Mouse (Mus musculus): Measurements from ENCODE around the gene Rplp0.
"Not testable (repeated sequence)": the region's sequence is repeated elsewhere in the genome, so short reads cannot be mapped to it uniquely, and the experiment has no call there.

Rplp0 gene

DNA sequence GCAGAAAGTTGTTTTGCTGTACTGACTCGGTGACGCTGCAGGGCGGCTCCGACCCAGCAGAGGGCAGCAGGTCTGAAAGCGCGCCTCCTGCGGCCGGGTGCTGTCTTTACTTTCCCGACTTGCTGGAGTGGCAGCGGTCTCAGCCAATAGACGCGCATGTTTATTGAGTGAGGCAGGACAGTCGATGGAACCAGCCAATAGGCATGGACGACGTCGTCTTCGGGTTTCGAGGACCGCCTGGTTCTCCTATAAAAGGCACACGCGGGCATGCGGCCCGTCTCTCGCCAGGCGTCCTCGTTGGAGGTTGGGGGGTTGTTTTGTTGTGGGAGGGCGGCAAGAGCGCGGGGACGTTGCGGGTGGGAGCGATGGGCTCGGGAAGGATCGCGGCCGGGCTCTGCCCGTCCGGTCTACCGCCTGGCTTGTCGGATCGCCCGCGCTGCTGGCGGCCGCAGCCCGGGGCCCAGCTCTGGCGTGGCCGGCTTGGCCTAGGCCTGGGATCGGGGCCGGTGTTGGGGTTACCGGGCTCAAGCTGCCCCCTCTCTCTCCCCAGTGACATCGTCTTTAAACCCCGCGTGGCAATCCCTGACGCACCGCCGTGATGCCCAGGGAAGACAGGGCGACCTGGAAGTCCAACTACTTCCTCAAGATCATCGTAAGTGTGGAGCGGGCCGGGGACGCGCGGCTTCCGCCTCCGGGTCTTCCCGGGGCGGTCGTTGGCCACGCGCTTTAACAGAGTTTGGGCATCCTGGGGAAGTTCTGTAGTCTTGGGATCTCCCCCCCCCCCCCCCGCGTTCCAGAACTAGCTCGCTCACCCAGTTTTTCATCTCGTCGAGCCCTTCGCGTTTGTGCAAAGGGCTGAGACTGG lies at the start of gene Rplp0:
TSS of gene Rplp0 (plus strand) at position 231 of the 865 bp plus-strand sequence.
- peak; percentile 98 for DNase-seq (ENCODE audit: inconsistent ontology term)

DNA sequence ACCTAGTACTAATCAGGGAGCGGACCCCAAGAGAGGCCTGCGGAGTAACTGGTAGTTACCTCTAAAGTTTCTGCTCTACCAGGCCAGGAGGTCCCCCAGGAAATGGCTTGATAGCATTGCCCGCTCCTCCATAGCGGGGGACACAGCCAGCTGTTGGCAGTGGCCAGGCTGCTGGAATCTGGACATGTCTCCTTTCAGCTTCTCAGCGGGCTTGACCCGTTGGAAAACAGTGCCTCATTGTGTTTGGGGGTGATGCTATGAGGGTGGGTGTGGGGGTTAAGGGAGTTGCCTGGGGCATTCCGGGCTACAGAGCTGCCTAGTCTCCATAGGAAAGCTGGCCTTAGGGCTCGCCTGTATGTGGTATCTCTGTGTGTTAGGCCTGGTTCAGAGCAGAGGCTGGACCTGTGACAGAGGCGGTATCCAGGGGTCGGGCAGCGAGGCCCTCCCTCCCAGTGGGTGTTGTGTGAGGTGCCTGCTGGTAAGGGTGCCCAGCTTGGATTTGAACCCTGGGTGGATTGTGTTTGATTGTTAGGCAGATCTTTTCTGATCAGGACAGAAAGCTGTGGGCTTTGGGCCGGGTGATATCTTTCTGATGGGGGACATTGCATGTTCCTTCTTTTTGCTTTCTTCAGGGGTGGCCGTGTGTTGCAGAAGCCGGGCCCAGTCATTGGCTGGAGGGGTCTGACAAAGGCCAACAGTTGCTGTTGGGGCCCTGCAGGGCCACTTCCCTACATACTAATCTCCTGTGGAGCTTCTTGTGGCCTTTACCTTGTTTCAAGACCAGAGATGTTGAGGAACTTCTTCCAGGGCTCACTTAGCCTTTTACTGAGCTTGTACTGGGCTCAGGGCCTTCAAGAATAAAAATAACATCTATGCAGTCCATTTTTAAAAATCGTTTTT lies 49.2 kb upstream of the Rplp0 start:
- DNase-seq (ENCODE audit: inconsistent ontology term), result peak; percentile 92

- no peak for DNase-seq (ENCODE audit: inconsistent ontology term)
Observed at GRCm38 (mm10) chr5:115512375-115512774, 46.9 kb upstream of the Rplp0 start.

DNA sequence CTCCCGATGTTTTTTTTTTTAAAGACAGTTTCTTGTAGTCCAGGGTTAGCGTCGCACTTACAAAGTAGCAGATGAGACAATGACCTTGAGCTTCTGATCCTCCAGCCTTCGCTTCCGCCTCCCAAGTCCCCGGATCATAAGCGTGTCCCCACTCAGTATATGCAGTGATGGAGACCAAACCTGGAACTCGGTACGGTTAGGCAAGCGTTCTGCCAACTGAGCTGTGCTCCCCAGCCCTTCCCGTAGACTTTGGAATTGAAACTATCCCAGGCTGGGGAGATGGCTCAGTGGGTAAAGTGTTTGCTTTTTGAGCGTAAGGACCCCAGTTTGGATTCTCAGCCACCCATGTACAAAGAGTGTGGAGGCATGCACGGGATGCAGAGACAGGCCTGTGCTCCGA lies 46.0 kb upstream of the Rplp0 start:
- no peak for DNase-seq (ENCODE audit: inconsistent ontology term)

DNA sequence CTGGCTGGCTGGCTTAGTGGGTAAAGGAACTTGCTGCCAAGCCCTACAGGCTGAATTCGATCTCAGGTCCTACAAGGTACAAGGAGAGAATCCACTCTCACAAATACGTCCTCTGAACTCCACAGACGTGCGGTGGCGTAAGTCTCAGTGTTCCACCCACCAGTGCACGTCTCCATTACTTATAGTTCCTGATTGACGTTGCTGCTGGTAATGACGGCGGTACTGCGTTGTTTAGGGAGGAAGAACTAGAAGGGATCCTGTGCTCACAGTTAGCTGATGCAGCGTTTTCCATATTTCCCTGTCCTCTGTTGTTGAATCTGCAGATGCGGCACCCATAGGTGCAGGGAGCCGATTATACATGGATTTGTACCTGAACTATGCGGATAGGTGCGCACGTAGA lies 45.5 kb upstream of the Rplp0 start:
- DNase-seq (ENCODE audit: inconsistent ontology term), result no peak

DNA sequence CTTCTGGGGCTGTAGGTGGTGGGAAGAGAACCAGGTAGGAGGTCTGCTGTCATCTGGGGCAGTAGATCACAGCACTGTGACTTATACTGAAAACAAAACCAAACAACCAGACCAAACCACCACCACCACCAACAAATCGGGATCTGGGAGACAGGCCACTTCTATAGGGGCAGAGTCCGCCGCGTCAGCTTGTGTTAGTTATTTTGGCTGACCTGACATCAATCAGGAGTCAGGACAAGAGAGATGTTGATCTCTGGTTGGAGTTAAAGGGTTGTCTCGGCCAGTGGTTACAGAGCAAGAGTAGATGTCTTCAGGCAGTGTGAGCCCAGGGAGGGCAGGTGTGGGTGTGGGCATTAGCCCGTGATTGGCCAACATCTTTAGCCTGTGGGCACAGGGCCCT lies 44.9 kb upstream of the Rplp0 start:
- no peak for DNase-seq (ENCODE audit: inconsistent ontology term)

DNA sequence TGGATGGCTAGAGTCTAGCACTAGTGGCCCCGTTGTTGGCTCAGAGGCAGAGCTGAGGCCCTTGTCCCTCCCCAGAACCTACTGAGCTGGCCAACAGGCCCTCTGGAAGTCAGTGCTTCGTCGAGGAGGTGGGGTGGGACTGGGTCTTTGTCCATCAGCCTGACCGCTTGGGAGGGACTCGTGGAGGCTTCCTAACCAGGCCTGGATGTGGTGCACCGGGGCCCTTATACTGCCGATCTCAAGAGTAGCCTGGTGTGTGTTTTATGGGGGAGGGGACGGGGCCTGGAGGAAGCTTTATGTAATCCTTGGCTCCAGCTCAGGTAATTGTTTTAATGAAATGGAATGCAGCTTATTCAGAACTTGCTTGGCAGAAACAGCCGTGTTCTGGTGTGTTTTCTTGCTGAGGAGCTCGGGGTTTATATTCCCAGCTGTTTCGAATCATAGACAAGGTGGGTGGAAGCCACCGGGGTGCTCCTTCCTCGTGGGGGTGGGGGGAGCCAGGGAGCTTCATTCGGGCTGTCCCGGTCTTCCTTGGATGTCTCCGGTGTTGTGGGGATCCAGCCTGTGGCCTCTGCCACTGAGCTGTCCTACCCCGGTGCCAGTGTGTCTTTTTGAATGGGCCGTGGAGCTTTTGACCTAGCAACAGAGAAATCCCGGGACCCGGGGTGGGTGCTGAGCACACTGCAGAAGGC lies 44.2 kb upstream of the Rplp0 start:
- peak; percentile 93 for DNase-seq (ENCODE audit: inconsistent ontology term)

DNA sequence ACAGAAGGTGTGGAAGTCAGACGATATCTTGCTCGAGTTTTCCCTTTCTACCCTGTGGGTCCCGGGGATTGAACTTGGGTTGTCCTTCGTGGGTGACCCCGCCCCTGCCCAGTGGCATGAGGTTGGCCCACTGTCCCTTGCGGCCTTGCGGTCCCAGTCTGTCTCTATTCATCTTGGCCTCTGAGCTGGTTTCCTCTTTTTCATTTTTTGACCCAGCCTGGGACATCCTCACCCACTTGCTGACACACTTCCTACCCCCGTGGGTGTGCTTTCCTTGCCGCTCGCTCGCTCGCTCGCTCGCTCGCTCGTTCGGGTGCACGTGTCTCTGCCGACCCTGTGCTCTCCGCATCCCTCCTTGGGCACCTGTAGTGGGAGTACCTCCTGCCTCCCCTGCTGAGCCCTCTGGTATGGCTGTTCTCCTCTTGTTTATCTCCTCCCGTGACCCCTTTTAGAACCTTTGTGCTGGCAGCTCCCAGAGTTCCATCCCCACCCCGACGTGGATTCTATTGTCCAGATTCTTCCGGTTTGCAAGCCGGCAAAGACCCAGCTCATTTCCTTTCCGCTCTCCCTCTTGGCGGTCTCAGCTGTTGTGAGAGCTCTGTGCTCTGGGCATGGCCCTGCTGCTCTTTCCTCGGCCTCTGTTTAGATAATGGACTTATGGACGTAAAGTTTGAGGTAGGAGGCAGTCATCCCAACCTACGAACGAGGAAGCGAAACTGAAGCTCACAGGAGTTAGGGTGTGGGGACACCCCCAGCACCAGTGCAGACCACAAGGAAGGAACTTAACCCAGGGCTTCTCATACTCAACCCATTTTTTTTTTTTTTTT lies 43.0 kb upstream of the Rplp0 start:
- no peak for DNase-seq (ENCODE audit: inconsistent ontology term)

- DNase-seq (ENCODE audit: inconsistent ontology term), result no peak
Observed at GRCm38 (mm10) chr5:115516908-115517307, 42.4 kb upstream of the Rplp0 start.

DNA sequence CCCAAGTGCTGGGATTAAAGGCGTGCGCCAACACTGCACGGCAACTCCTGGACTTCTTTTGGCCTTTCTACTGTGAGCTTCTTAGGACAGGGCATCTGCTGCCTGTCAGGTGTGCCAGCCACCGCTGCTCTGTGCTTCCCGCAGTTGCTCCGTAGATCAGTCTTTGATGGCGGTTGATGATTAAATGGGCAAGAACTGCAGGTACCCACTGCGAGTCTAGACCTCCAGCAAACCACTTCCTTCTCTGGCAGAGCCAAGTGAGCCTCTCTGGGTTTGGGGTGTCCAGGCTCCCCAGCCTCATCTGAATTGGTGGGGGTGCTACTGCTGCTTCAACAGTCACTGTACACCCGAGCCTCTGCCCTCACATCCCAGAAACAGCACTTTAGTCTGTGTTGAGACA lies 41.8 kb upstream of the Rplp0 start:
- no peak for DNase-seq (ENCODE audit: inconsistent ontology term)

GRCm38 (mm10) chr5:115518214-115518613 lies 41.1 kb upstream of the Rplp0 start:
- not testable (repeated sequence) for DNase-seq (ENCODE audit: inconsistent ontology term)

DNA sequence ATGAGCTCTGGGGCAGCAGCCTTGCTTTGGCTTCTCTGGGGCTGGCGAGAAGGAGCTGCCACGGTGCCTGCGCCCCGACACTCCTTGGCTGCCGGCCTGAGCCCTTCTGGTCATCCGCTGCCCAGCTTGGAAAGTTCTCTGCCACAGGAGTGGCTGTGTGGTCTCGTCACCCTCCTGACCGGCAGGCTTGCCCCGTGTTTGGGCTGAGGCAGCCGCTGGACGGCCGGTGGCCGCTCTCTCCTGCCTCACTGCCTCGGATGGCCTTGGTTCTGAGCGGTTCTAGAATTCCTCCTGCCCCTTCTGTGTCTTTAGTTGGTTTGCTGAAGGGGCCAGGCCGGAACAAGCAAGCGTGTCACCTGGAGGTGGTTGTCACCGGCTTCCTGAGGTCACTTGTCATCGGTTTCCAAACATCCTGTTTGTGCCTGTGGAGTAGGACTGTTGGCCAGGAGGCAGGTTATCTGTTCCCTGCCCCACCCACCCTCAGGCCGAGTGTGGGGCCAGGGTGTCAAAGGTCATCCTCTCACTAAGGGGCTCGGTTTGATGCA lies 38.9 kb upstream of the Rplp0 start:
- DNase-seq (ENCODE audit: inconsistent ontology term), result peak; percentile 73

- DNase-seq (ENCODE audit: inconsistent ontology term), result peak; percentile 81
Observed at GRCm38 (mm10) chr5:115521553-115522461, 37.5 kb upstream of the Rplp0 start.

GRCm38 (mm10) chr5:115522531-115522930 lies 36.7 kb upstream of the Rplp0 start:
- no peak for DNase-seq (ENCODE audit: inconsistent ontology term)

DNA sequence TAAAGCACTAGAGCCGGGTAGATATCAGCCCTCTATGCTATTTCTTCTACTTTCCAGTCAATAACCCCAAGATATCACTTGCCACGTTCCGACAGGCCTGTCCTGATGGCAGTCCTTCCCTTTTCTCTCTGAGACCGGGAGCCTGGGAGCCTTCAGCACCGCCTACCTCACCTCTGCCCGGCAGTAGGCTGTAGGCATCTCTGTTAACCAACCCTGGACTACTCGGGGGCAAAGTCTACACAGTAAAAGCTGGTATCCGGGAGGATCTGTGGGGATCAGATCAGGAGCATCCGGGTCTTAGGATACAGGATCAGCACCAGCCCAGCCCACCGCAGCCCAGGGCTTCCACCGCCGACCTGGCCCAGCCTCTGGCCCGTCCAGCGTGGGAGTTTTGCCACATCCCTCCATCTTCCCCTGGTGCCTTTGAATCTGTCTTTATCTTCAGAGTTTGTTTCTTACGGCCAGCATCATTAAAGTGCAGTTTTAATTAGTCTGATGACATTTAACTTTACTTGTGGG lies 36.2 kb upstream of the Rplp0 start:
- DNase-seq (ENCODE audit: inconsistent ontology term), result no peak

DNA sequence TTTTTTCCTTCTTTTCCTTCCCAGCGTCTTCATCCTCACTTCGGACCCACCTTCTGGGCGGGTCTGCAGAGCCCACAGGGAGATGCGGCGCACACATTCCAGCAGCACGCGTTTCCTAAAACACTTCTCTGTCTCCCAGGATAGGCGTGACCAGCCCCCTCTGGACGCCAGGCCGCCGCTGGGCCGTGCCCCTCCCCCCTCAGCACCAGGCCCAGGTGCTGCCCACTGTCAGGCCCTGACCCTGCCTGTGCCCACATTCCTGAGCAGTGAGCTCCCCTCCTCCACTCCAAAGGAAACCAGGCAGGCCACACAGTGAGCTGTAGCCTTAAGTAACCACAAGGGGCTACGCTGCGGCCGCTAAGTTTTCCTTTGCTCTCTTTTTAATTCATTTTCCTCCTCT lies 35.3 kb upstream of the Rplp0 start:
- peak; percentile 70 for DNase-seq (ENCODE audit: inconsistent ontology term)

GRCm38 (mm10) chr5:115524471-115524870 lies 34.8 kb upstream of the Rplp0 start:
- DNase-seq (ENCODE audit: inconsistent ontology term), result no peak

DNA sequence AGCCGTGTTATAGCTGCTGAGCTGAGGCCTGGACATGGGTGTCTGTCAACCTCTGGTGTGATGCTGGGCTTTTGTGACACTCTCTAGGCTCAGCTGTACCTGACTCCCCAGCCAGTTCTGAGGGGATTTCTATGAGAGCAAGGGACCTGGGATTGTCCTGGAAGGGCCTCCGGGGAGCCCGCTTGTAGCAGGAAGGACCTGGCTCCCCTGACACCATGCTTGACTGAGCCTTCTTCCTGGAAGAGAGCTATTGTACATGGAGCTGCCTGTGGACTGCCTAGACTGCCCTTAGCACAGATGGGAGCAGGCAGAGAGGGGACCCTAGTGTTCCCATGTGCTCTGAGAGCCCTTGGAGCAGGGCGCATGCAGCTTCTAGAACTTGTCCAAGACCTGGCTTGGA lies 33.9 kb upstream of the Rplp0 start:
- DNase-seq (ENCODE audit: inconsistent ontology term), result no peak

GRCm38 (mm10) chr5:115525943-115526342 lies 33.3 kb upstream of the Rplp0 start:
- no peak for DNase-seq (ENCODE audit: inconsistent ontology term)
